Mouse (Mus musculus) forebrain, postnatal 0 days (tissue): ENCODE results near the gene Gm3336. TPM values are rescaled to one million over a fixed set of nuclear protein-coding genes. Genes with fewer than 3 reads are reported as not detected.

Experiments
- ATAC-seq: fragments of 200-750 bp; cut with Nextera tagmentation; 2 replicates; pipeline ENCODE4 v1.8.0; 2017; ENCODE audit warnings: mild to moderate bottlenecking, moderate library complexity
- DNase-seq: peaks from one replicate; pipeline ENCODE4 v3.0.0-alpha.2; 2015
- H3K27ac ChIP-seq: fragments of 300-500 bp; sonication (generic); 2 replicates; pipeline ENCODE4 v1.5.1; 2014; ENCODE audit warnings: low read depth, mild to moderate bottlenecking, antibody characterized with exemption, low read length, moderate library complexity, mixed read lengths
- H3K27me3 ChIP-seq: fragments of 300-500 bp; sonication (generic); 2 replicates; pipeline ENCODE4 v1.6.1; 2014; ENCODE audit warnings: mild to moderate bottlenecking, low read length, mixed read lengths; ENCODE audit not compliant: insufficient read depth
- H3K36me3 ChIP-seq: fragments of 300-500 bp; sonication (generic); 2 replicates; pipeline ENCODE4 v1.6.1; 2014; ENCODE audit warnings: mild to moderate bottlenecking, moderate library complexity; ENCODE audit not compliant: insufficient read depth
- H3K4me1 ChIP-seq: fragments of 300-500 bp; sonication (generic); 2 replicates; pipeline ENCODE4 v1.6.1; 2014; ENCODE audit warnings: antibody characterized with exemption; ENCODE audit not compliant: insufficient read depth
- H3K4me2 ChIP-seq: fragments of 300-500 bp; sonication (generic); 2 replicates; pipeline ENCODE4 v1.6.1; 2014; ENCODE audit warnings: low read depth, mild to moderate bottlenecking, moderate library complexity
- H3K4me3 ChIP-seq: fragments of 300-500 bp; sonication (generic); 2 replicates; pipeline ENCODE4 v1.5.1; 2014; ENCODE audit warnings: low read depth, low read length, mixed read lengths
- H3K9ac ChIP-seq: fragments of 300-500 bp; sonication (generic); 2 replicates; pipeline ENCODE4 v1.6.1; 2014; ENCODE audit warnings: mild to moderate bottlenecking
- H3K9me3 ChIP-seq: fragments of 300-500 bp; sonication (generic); 2 replicates; pipeline ENCODE4 v1.6.1; 2016; ENCODE audit warnings: low read length
- CTCF ChIP-seq: sonication (generic); IDR thresholded peaks from 2 replicates; pipeline ENCODE4 v1.5.1; 2016; ENCODE audit warnings: antibody characterized with exemption, control low read depth, low read depth
- WGBS: fragments of 180-500 bp; shearing (Covaris S2); extraction: QIAGEN DNeasy Blood & Tissue Kit; methylation state at CpG from one replicate; pipeline ENCODE4 v1.1.7; 2014; 5-methylcytosine and 5-hydroxymethylcytosine counted together
- polyA plus RNA-seq: library from polyadenylated mRNA; unstranded; fragments of >200 nt; fragmentation: Nextera tagmentation; extraction: Ambion mirVana; gene quantifications from 2 replicates; pipeline ENCODE4 v1.2.1, GENCODE M21; 2015
- total RNA-seq: library from RNA; depleted of rRNA; stranded (reverse); fragments of >200 nt; gene quantifications from 2 replicates; pipeline ENCODE4 v1.2.3, GENCODE M21; 2014

The Gm3336 gene
- total and polyA plus RNA-seq, 2 experiments from 2014 or later, result not detected

DNA sequence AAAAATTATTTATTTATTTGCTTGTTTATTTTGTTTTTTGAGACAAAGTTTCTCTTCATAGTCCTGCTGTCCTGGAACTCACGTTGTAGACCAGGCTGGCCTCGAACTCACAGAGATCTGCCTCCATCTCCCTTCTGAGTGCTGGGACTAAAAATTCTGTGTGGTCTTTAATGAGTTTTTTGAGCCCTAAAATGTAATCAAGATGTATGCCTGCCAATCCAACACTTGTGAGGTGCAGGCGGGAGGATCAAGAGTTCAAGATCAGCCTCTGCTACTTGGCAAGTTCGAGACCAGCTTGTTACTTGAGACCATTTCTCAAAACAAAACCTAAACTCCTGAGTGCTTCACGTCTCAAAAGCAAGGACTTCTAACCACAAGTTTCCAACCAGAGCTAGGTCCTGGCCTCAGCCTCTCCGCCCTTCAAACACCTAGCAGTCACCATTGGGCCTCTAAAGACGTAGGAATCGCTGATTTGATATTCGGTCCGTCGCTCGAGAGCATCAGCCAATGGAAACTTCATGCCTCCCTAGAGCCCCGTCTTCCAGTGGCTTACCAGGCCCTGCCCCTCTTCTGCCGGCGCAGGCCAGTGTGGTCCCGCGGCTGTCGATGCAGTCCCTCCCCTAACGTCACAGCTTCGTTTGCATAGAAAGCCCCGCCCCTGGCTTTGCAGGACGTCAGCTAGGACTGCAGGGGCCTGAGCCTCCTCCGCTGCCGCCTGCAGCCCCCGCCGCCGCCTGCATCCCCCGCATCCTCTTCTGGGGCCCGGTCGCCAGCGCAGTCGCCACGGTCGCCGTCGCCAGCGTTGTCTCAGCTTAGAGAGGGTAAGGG, 35.9 kb downstream of the Gm3336 start, which contains the start of gene Rab3a:
Gene Rab3a, plus strand, starts transcription at position 637 of the 828 bp plus-strand sequence.
- H3K36me3 ChIP-seq, result peaks cover 32% of the 10 kb centered on the region
- H3K27ac ChIP-seq, result peak within 1 kb of the TSS; percentile 93
- H3K4me1 ChIP-seq, result peaks cover 7% of the 10 kb centered on the region
- peak; percentile 98 for ATAC-seq
- no peaks in the 10 kb centered on the region for H3K27me3 ChIP-seq
- DNase-seq, result peak; percentile 98
- H3K9me3 ChIP-seq, result no peaks in the 10 kb centered on the region
- H3K4me3 ChIP-seq, result peak within 1 kb of the TSS; percentile 94
- WGBS, result 9% methylated on average over 37 of the region's 37 CpGs
- peak within 1 kb of the TSS; percentile 67 for H3K4me2 ChIP-seq
- peak within 1 kb of the TSS; percentile 96 for H3K9ac ChIP-seq
- no peak for TF ChIP-seq CTCF

DNA sequence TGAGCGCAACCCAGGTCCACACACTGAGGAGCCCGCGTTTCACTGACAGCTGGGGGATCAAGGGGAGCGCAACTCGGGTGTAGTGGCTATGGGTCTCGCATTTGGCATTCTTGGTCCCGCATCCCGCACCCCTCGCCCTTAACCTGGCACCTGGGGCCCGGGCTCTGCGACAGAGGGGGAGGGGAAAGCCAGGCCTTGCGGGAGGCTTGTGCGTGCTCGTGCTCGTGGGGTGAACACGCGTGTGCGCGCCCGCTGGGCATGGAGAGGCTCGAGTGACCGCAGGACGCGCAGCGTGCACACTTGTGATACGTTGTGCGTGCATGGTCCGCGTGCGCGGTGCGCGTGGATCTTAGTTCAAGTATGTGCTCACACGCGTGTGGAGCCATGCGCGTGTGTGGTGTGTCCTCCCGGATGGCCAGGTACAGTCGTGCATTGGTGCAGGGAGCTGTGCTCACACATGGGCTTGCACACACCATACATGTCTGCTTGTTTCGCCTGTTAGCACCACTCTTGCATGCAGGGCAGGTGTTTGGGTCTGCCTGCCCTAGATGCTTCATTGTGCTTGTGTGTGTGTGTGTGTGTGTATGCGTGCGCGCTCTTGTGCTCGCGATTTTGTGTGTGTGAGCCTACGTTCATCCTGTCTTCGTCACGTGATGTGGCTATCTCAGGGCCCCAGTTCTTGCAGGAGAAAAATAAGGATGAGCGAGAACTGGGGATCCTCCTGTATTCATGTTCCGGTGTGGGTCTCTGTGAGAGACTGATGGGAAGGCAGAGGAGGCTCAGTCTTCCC, 36.7 kb downstream of the Gm3336 start:
- Histone ChIP-seq H3K36me3 (peaks cover 32% of the 10 kb centered on the region), H3K4me3 (peak overlapping the region; percentile 94), H3K27ac (peak overlapping the region; percentile 93), H3K9me3 (no peaks in the 10 kb centered on the region), H3K4me1 (peaks cover 7% of the 10 kb centered on the region), H3K27me3 (no peaks in the 10 kb centered on the region), H3K4me2 (peak overlapping the region; percentile 67), H3K9ac (peak overlapping the region; percentile 96)
- peak; percentile 88 for DNase-seq
- WGBS, result 11% methylated on average over 50 of the region's 50 CpGs
- peak; percentile 62 for ATAC-seq
- TF ChIP-seq CTCF, result no peak

DNA sequence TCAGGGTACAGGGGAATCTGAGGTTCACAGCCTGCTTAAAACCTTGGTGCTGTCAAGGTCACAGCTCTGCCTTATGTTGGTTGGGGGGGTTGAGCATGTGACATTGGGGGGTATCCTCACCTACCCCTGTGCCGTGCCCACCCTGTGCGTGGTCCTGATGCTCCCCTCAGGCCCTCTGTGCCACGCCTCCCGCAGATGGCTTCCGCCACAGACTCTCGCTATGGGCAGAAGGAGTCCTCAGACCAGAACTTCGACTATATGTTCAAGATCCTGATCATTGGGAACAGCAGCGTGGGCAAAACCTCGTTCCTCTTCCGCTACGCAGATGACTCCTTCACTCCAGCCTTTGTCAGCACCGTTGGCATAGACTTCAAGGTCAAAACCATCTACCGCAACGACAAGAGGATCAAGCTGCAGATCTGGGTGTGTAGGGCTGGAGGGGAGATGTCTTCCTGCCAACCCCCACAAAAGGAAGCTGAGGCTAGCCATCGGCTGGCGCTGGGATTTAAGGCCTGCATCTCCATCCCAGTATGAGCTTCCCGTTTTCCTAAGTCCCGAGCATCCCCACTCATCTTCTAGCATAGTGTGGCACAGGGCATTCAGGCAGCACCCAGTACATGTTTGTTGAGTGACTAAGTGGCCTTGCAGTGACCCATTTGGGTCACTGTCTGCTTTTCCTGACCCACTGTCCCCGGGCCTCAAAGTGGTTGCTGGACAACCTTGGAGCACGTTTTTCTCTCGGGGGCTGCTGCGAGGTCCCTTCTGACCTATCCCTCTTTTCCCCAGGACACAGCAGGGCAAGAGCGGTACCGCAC, 37.5 kb downstream of the Gm3336 start:
- Histone ChIP-seq H3K27me3 (no peaks in the 10 kb centered on the region), H3K4me2 (peak overlapping the region; percentile 67), H3K4me3 (peak overlapping the region; percentile 94), H3K27ac (peak overlapping the region; percentile 93), H3K9me3 (no peaks in the 10 kb centered on the region), H3K9ac (peak overlapping the region; percentile 96), H3K36me3 (peaks cover 32% of the 10 kb centered on the region), H3K4me1 (peaks cover 7% of the 10 kb centered on the region)
- no peak for TF ChIP-seq CTCF
- no peak for DNase-seq
- no peak for ATAC-seq
- 85% methylated on average over 24 of the region's 24 CpGs for WGBS

DNA sequence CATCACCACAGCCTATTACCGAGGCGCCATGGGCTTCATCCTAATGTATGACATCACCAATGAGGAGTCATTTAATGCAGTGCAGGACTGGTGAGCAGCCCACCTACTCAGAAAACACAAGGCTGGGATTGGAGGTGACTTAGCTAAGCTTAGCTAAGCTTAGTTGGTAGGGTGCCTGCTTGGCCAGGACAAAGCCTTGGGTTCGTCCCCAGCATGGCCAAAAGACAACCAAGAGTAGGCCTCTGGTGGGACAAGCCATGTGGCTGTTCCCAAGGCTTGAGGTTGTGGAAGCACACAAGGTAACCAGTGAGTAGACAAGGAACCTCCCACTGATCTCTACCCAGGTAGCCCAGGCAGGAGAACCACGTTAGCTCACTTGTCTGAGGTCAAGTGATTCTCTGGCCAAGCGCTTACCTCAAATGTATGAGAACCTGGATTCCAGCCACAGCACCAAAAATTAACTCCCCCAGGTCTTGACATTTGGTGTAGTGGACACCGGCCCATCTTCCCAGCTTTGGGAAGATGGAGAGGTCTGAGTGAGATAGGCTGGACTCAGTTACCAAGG, 38.2 kb downstream of the Gm3336 start:
- H3K27ac ChIP-seq, result no peak overlapping the region
- peaks cover 7% of the 10 kb centered on the region for H3K4me1 ChIP-seq
- ATAC-seq, result no peak
- no peak for TF ChIP-seq CTCF
- no peak for DNase-seq
- H3K4me3 ChIP-seq, result no peak overlapping the region
- H3K27me3 ChIP-seq, result no peaks in the 10 kb centered on the region
- H3K9ac ChIP-seq, result no peak overlapping the region
- 92% methylated on average over 6 of the region's 6 CpGs for WGBS
- H3K36me3 ChIP-seq, result peaks cover 32% of the 10 kb centered on the region
- no peak overlapping the region for H3K4me2 ChIP-seq
- no peaks in the 10 kb centered on the region for H3K9me3 ChIP-seq

DNA sequence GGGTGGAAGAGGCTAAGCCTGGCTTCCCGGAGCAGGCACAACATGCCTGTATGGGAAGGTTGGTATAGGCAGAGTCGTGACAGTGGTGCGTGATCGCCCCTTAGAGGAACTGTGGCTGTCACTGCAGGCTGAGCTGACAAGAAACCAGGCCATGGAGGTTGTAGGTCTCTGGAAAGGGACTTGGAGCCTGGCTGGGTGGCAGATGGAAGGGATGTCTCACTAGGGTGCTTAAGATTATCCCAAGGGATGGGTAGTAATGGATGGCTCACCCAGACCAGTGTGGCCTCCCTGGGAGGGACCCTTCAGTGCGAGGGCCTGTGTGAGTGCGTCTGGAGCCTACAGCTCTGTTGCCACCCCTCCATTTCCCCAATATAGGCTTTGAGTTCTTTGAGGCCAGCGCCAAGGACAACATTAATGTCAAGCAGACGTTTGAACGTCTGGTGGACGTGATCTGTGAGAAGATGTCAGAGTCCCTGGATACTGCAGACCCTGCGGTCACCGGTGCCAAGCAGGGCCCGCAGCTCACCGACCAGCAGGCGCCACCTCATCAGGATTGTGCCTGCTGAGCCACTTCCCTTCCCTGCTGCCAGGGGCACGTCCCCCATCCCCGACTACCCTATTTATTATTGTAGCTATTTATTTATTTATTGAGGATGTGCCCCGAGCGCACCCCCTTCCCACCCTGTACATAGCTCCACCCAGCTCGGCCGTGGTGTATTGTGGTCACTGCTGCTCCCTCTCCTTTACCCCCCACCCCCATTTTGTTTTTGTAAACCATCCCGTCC, 39.4 kb downstream of the Gm3336 start:
- H3K27ac ChIP-seq, result peak overlapping the region; percentile 54
- H3K36me3 ChIP-seq, result peaks cover 32% of the 10 kb centered on the region
- H3K27me3 ChIP-seq, result no peaks in the 10 kb centered on the region
- no peak overlapping the region for H3K4me2 ChIP-seq
- WGBS, result 54% methylated on average over 22 of the region's 22 CpGs
- no peak overlapping the region for H3K4me3 ChIP-seq
- peaks cover 7% of the 10 kb centered on the region for H3K4me1 ChIP-seq
- DNase-seq (peak; percentile 57), ATAC-seq (no peak)
- TF ChIP-seq CTCF, result peak; percentile 67
- no peak overlapping the region for H3K9ac ChIP-seq
- no peaks in the 10 kb centered on the region for H3K9me3 ChIP-seq

DNA sequence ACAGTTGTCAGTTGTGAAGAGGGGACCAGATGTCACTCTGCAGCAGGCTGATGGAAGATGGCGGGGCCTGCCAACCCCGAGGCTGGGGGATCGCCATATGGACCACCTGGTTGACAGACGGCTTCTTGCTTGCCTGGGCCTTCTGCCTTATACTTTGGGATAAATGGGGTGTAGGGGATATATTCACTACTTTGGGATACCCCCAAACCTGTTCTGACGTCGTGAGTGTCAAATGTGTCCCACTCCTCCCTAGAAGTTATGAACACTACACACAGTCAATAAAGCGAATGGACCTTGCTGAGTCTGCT, 39.9 kb downstream of the Gm3336 start:
- 61% methylated on average over 7 of the region's 7 CpGs for WGBS
- Histone ChIP-seq H3K27me3 (no peaks in the 10 kb centered on the region), H3K9ac (no peak overlapping the region), H3K27ac (no peak overlapping the region), H3K4me3 (no peak overlapping the region), H3K9me3 (no peaks in the 10 kb centered on the region), H3K4me1 (peaks cover 7% of the 10 kb centered on the region), H3K4me2 (no peak overlapping the region), H3K36me3 (peaks cover 32% of the 10 kb centered on the region)
- peak; percentile 52 for DNase-seq
- no peak for TF ChIP-seq CTCF
- ATAC-seq, result no peak
